ENCODE assay signal across 23 mouse cellular contexts in genomic region chr7:84756261-84756660, GRCm38 (mm10).
"Had no signal": no experiment of that assay in that cellular context is flagged by ENCODE, and none has a peak within 500 bp of the region (broad histone marks: within the 10 kb centered on the region; RNA-seq: fewer than 3 reads in every experiment).

No protein-coding gene starts in this region.

- H3K4me3 ChIP-seq: heart, embryonic 10.5 days; heart, embryonic 12.5 days; hindbrain, embryonic 13.5 days; hindbrain, embryonic 15.5 days; kidney, embryonic 15.5 days; limb, embryonic 13.5 days; limb, embryonic 15.5 days had no signal

- H3K4me2 ChIP-seq: heart, embryonic 12.5 days; hindbrain, embryonic 13.5 days; hindbrain, embryonic 15.5 days; kidney, embryonic 15.5 days; limb, embryonic 13.5 days; limb, embryonic 15.5 days had no signal

- H3K4me1 ChIP-seq: heart, embryonic 10.5 days; heart, embryonic 12.5 days; hindbrain, embryonic 13.5 days; hindbrain, embryonic 15.5 days; kidney, embryonic 15.5 days; limb, embryonic 13.5 days; limb, embryonic 15.5 days had no signal

- H3K27me3 ChIP-seq: heart, embryonic 12.5 days; hindbrain, embryonic 13.5 days; hindbrain, embryonic 15.5 days; kidney, embryonic 15.5 days; limb, embryonic 13.5 days; limb, embryonic 15.5 days had no signal

- H3K9me3 ChIP-seq: heart, embryonic 10.5 days; heart, embryonic 12.5 days; hindbrain, embryonic 13.5 days; hindbrain, embryonic 15.5 days; kidney, embryonic 15.5 days; limb, embryonic 13.5 days; limb, embryonic 15.5 days had no signal

- ATAC-seq: hindbrain, postnatal 0 days; intestine, embryonic 16.5 days had no signal

- H3K27ac ChIP-seq: heart, embryonic 10.5 days; hindbrain, embryonic 13.5 days; hindbrain, embryonic 15.5 days; hindbrain, postnatal 0 days; kidney, embryonic 15.5 days; kidney, postnatal 0 days; limb, embryonic 13.5 days; limb, embryonic 15.5 days had no signal

- DNase-seq: gastrocnemius, postnatal 14 days; gastrocnemius, postnatal 36 days; heart, adult 18-20 months; heart, postnatal 14 days; heart, postnatal 36 days; kidney, adult 11 months; kidney, adult 2 months; kidney, adult 9 months; kidney, postnatal 14 days; kidney, postnatal 36 days; layer of hippocampus, adult 9-11 months; layer of hippocampus, postnatal 36 days; left cerebral cortex, postnatal 4 days had no signal

- H3K36me3 ChIP-seq: heart, embryonic 10.5 days; heart, embryonic 12.5 days; hindbrain, embryonic 13.5 days; hindbrain, embryonic 15.5 days; kidney, embryonic 15.5 days; limb, embryonic 13.5 days; limb, embryonic 15.5 days had no signal

- H3K9ac ChIP-seq: heart, embryonic 12.5 days; hindbrain, embryonic 13.5 days; hindbrain, embryonic 15.5 days; kidney, embryonic 15.5 days; limb, embryonic 13.5 days; limb, embryonic 15.5 days had no signal
